Mouse (Mus musculus): Measurements from ENCODE around the gene Zfp958.

DNA sequence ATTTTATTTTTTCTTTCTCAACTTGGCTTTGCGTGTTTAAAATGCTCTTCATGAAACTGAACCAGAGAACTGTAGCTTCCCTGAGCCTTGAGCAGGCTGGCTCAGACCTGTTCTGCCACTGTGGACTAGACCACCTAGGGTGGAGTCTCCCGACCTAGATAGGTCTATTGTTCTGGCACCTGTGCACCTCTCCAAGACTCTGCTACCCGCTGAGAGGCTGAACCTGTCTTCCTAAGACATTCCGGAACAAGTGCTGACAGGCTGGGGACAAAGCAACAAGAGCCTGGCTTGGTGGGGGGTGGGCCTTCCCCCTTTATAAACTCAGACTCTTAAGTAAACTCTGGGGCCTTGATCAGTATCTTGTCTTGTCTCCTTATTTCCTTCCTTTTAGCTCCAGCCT, 26.6 kb upstream of the Zfp958 start:
- TF ChIP-seq CTCF (IDR thresholded peaks at IDR 0.05; ENCODE audit: low read depth, low read length) (no peak), POLR2A (IDR thresholded peaks at IDR 0.05; ENCODE audit: borderline replicate concordance, low read depth, low read length) (no peak)
